Comparison of ENCODE assay signal across 8 mouse cellular contexts in genomic region chr10:18526184-18526850, GRCm38 (mm10). TPM values are rescaled to one million over a fixed set of nuclear protein-coding genes. Genes with fewer than 3 reads are reported as not detected.
DNase-seq lines count a peak whose midpoint lies in the region; ATAC-seq and TF ChIP-seq lines count a peak whose summit lies in the region.

No protein-coding gene starts in this region.

- no peaks in the 10 kb centered on the region for H3K27me3 ChIP-seq in heart, embryonic 10.5 days (ENCODE audit: insufficient read depth, poor library complexity, severe bottlenecking)
- no peaks in the 10 kb centered on the region for H3K27me3 ChIP-seq in kidney, embryonic 16.5 days (ENCODE audit: insufficient read depth, low read length)
- no peaks in the 10 kb centered on the region for H3K27me3 ChIP-seq in midbrain, embryonic 15.5 days (replicated peaks)

- ATAC-seq in kidney, embryonic 16.5 days (ENCODE audit: low FRiP score, low TSS enrichment): peak; percentile 17; the same call in 1 of the 2 replicates
- peak; percentile 52 for ATAC-seq in midbrain, embryonic 15.5 days (replicated peaks)

- 0 out of 2 replicates have a peak overlapping the region, but pooled peaks have one; percentile 30 for H3K27ac ChIP-seq in heart, embryonic 10.5 days
- no peak overlapping the region for H3K27ac ChIP-seq in kidney, embryonic 16.5 days (ENCODE audit: low read length)
- H3K27ac ChIP-seq in midbrain, embryonic 15.5 days: 0 out of 2 replicates have a peak overlapping the region, but pooled peaks have one; percentile 10

- no peaks in the 10 kb centered on the region for H3K9me3 ChIP-seq in heart, embryonic 10.5 days
- no peaks in the 10 kb centered on the region for H3K9me3 ChIP-seq in kidney, embryonic 16.5 days (ENCODE audit: low read length)
- H3K9me3 ChIP-seq in midbrain, embryonic 15.5 days: no peaks in the 10 kb centered on the region

- no peak overlapping the region for H3K9ac ChIP-seq in kidney, embryonic 16.5 days (replicated peaks; ENCODE audit: low read length)
- H3K9ac ChIP-seq in midbrain, embryonic 15.5 days: no peak overlapping the region

- DNase-seq in brain, embryonic 14.5 days (ENCODE audit: low read depth): peak; percentile 69
- DNase-seq in cerebellum, postnatal 25 days: peak; percentile 82 to 83
- no peak for DNase-seq in heart, embryonic 10.5 days (ENCODE audit: low spot score)
- no peak for DNase-seq in embryo, embryonic 9.5 days (ENCODE audit: extremely low spot score)
- DNase-seq in yolk sac, embryonic 10.5 days (ENCODE audit: low spot score): no peak
- no peak for DNase-seq in spleen, adult 18-20 months

- H3K4me1 ChIP-seq in heart, embryonic 10.5 days: peaks cover 16% of the 10 kb centered on the region
- peaks cover 12% of the 10 kb centered on the region for H3K4me1 ChIP-seq in kidney, embryonic 16.5 days (ENCODE audit: insufficient read depth, low read length)
- peaks cover 8% of the 10 kb centered on the region; the same call in 1 of the 2 replicates for H3K4me1 ChIP-seq in midbrain, embryonic 15.5 days

- TF ChIP-seq POLR2A in brain, embryonic 14.5 days (IDR thresholded peaks at IDR 0.05; ENCODE audit: borderline replicate concordance, extremely low read depth, insufficient read depth, insufficient read length, poor library complexity, severe bottlenecking): no peak

- WGBS in heart, embryonic 10.5 days: 70% methylated on average over 22 of the region's 22 CpGs
- 64% methylated on average over 22 of the region's 22 CpGs for WGBS in kidney, embryonic 16.5 days
- 74% methylated on average over 22 of the region's 22 CpGs for WGBS in midbrain, embryonic 15.5 days

- TF ChIP-seq CTCF in brain, embryonic 14.5 days (IDR thresholded peaks at IDR 0.05; ENCODE audit: borderline replicate concordance, extremely low read depth, insufficient read depth, insufficient read length): no peak

- H3K36me3 ChIP-seq in heart, embryonic 10.5 days: peaks cover 37% of the 10 kb centered on the region
- peaks cover 25% of the 10 kb centered on the region for H3K36me3 ChIP-seq in kidney, embryonic 16.5 days (ENCODE audit: insufficient read depth, low read length)
- H3K36me3 ChIP-seq in midbrain, embryonic 15.5 days (replicated peaks): no peaks in the 10 kb centered on the region; the same call in 1 of the 2 replicates

- H3K4me3 ChIP-seq in heart, embryonic 10.5 days: no peak overlapping the region
- H3K4me3 ChIP-seq in kidney, embryonic 16.5 days (ENCODE audit: low read length): no peak overlapping the region
- H3K4me3 ChIP-seq in midbrain, embryonic 15.5 days: no peak overlapping the region

- no peak overlapping the region for H3K4me2 ChIP-seq in kidney, embryonic 16.5 days (replicated peaks; ENCODE audit: low read depth, low read length)
- no peak overlapping the region for H3K4me2 ChIP-seq in midbrain, embryonic 15.5 days

RNA-seq across cellular contexts. Expression of gene Hebp2, which starts 19.6 kb away (rescaled TPM):
- 3.0 and 4.4 TPM in 2 replicates for polyA plus RNA-seq in brain, embryonic 14.5 days (2012; rRNA removed)
- 18.6 and 20.2 TPM in 2 replicates for polyA plus RNA-seq in heart, embryonic 10.5 days (2016; fragmentation: Nextera tagmentation; extraction: Ambion mirVana)
- polyA plus RNA-seq in kidney, embryonic 16.5 days (2015; fragmentation: Nextera tagmentation; extraction: Ambion mirVana): 13.3 and 14.2 TPM in 2 replicates
- polyA plus RNA-seq in midbrain, embryonic 15.5 days (2015; fragmentation: Nextera tagmentation; extraction: Ambion mirVana): 8.3 and 9.1 TPM in 2 replicates

Comparison
In these comparisons a context has a peak if more than half of its experiments do, and no peak if none do; other contexts are left out.
1. DNase-seq: peak in brain, embryonic 14.5 days (single experiment) and cerebellum, postnatal 25 days (2 of 2); none in heart, embryonic 10.5 days (single experiment), embryo, embryonic 9.5 days (single experiment), yolk sac, embryonic 10.5 days (single experiment) and spleen, adult 18-20 months (0 of 2).